Mouse (Mus musculus) CH12.LX (cell line): ENCODE data around the gene Zfhx3.

ENCODE experiments used
- CTCF ChIP-seq, 2 experiments: IDR thresholded peaks in 1 of 2; conservative IDR thresholded peaks in 1 of 2; 2 replicates each; pipeline ENCODE4 v1.5.1; 2011 to 2012; ENCODE audit warnings: low read depth in 2 of 2, low read length in 2 of 2, improper control_type of control experiment in 1 of 2, inconsistent platforms in 1 of 2, mild to moderate bottlenecking in 1 of 2, moderate library complexity in 1 of 2
- E2F4 ChIP-seq: IDR thresholded peaks from 2 replicates; pipeline ENCODE4 v1.6.1; 2011; ENCODE audit warnings: low read depth, low read length, improper control_type of control experiment; ENCODE audit not compliant: insufficient replicate concordance
- EP300 ChIP-seq: IDR thresholded peaks from 2 replicates; pipeline ENCODE4 v1.6.1; 2011; ENCODE audit warnings: low read length, improper control_type of control experiment
- MXI1 ChIP-seq: IDR thresholded peaks from 2 replicates; pipeline ENCODE4 v1.6.1; 2011; ENCODE audit warnings: mild to moderate bottlenecking, low read depth, low read length, improper control_type of control experiment
- NRF1 ChIP-seq: IDR thresholded peaks from 2 replicates; pipeline ENCODE4 v1.6.1; 2014; ENCODE audit warnings: low read depth, mild to moderate bottlenecking, inconsistent platforms, low read length, improper control_type of control experiment, moderate library complexity
- POLR2A ChIP-seq: IDR thresholded peaks from 2 replicates; pipeline ENCODE4 v1.6.1; 2011; ENCODE audit warnings: low read depth, mild to moderate bottlenecking, improper control_type of control experiment, low read length
- RAD21 ChIP-seq: IDR thresholded peaks from 2 replicates; pipeline ENCODE4 v1.6.1; 2011; ENCODE audit warnings: low read depth, mild to moderate bottlenecking, low read length, improper control_type of control experiment, moderate library complexity
- RCOR1 ChIP-seq: conservative IDR thresholded peaks from 2 replicates; pipeline ENCODE4 v1.6.1; 2012; ENCODE audit warnings: low read depth, mild to moderate bottlenecking, inconsistent platforms, low read length, improper control_type of control experiment
- SIN3A ChIP-seq: IDR thresholded peaks from 2 replicates; pipeline ENCODE4 v1.6.1; 2012; ENCODE audit warnings: low read length, improper control_type of control experiment, inconsistent platforms
- SMC3 ChIP-seq: IDR thresholded peaks from 2 replicates; pipeline ENCODE4 v1.6.1; 2011; ENCODE audit warnings: low read depth, low read length, improper control_type of control experiment
- UBTF ChIP-seq: IDR thresholded peaks from 2 replicates; pipeline ENCODE4 v1.6.1; 2012; ENCODE audit warnings: low read depth, mild to moderate bottlenecking, inconsistent platforms, low read length, improper control_type of control experiment, moderate library complexity
- ZC3H11A ChIP-seq: IDR thresholded peaks from 2 replicates; pipeline ENCODE4 v1.6.1; 2012; ENCODE audit warnings: low read depth, mild to moderate bottlenecking, inconsistent platforms, low read length, improper control_type of control experiment
- ZKSCAN1 ChIP-seq: IDR thresholded peaks from 2 replicates; pipeline ENCODE4 v1.6.1; 2012; ENCODE audit warnings: low read depth, inconsistent platforms, low read length, improper control_type of control experiment, borderline replicate concordance

DNA sequence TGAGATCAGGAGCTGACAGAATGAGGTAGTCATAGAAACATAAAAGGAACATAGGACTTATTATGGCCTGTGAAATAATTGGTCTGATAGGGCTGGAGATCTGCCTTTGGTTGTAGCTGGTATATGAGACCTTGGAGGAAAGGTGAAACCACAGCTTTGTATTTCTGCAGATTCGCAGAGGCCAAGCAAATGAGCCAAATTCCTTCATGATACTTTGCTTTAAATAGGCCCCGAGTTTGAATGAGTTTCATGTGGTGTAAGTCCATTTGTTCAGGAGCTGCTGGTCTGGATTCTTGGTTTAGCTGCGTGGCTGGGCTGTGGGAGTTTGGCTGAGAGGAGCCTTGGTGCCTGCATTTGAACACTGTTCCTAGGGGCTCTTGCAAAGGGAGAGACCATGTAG lies 101.7 kb downstream of the Zfhx3 start:
- TF ChIP-seq NRF1 (no peak), EP300 (no peak), RCOR1 (no peak), E2F4 (no peak), POLR2A (no peak), SIN3A (no peak), SMC3 (no peak), MXI1 (no peak), UBTF (no peak), ZC3H11A (no peak), ZKSCAN1 (no peak), CTCF (conservative IDR thresholded peaks at IDR 0.05 in 1 of 2, IDR thresholded peaks at IDR 0.05 in 1 of 2; ENCODE audit: low read depth in 2 of 2, low read length in 2 of 2) (no peak), RAD21 (no peak)
